Mouse (Mus musculus) hindbrain, embryonic 14.5 days (tissue): ENCODE results near the gene Pde10a. TPM values are rescaled to one million over a fixed set of nuclear protein-coding genes. Genes with fewer than 3 reads are reported as not detected.
A peak's percentile ranks its signal among the peaks of the same experiment; 100 is the strongest.

Experiments
- ATAC-seq: fragments of 200-750 bp; cut with Nextera tagmentation; 2 replicates; pipeline ENCODE4 v1.8.0; 2017; ENCODE audit warnings: moderate number of reproducible peaks, mild to moderate bottlenecking, moderate TSS enrichment, moderate library complexity; ENCODE audit not compliant: low FRiP score
- DNase-seq: peaks from one replicate; pipeline ENCODE4 v3.0.0-alpha.2; 2015; ENCODE audit warnings: low spot score
- H3K27ac ChIP-seq: fragments of 300-500 bp; sonication (generic); 2 replicates; pipeline ENCODE4 v1.5.1; 2014; ENCODE audit warnings: mild to moderate bottlenecking, moderate library complexity
- H3K27me3 ChIP-seq: fragments of 300-500 bp; sonication (generic); 2 replicates; pipeline ENCODE4 v1.6.1; 2014; ENCODE audit warnings: mild to moderate bottlenecking, low read length, mixed read lengths; ENCODE audit not compliant: control insufficient read depth, insufficient read depth
- H3K36me3 ChIP-seq: fragments of 300-500 bp; sonication (generic); replicated peaks from 2 replicates; pipeline ENCODE4 v1.6.1; 2014; ENCODE audit not compliant: control insufficient read depth, insufficient read depth
- H3K4me1 ChIP-seq: fragments of 300-500 bp; sonication (generic); replicated peaks from 2 replicates; pipeline ENCODE4 v1.6.1; 2014; ENCODE audit warnings: antibody characterized with exemption, low read length, mixed read lengths; ENCODE audit not compliant: control insufficient read depth, insufficient read depth
- H3K4me2 ChIP-seq: fragments of 300-500 bp; sonication (generic); replicated peaks from 2 replicates; pipeline ENCODE4 v1.6.1; 2014; ENCODE audit warnings: mild to moderate bottlenecking, moderate library complexity
- H3K4me3 ChIP-seq: fragments of 300-500 bp; sonication (generic); replicated peaks from 2 replicates; pipeline ENCODE4 v1.5.1; 2014; ENCODE audit warnings: mild to moderate bottlenecking, low read length
- H3K9ac ChIP-seq: fragments of 300-500 bp; sonication (generic); 2 replicates; pipeline ENCODE4 v1.6.1; 2014
- H3K9me3 ChIP-seq: fragments of 300-500 bp; sonication (generic); 2 replicates; pipeline ENCODE4 v1.6.1; 2016; ENCODE audit warnings: low read length; ENCODE audit not compliant: control insufficient read depth
- WGBS: fragments of 180-500 bp; shearing (Covaris S2); extraction: QIAGEN DNeasy Blood & Tissue Kit; methylation state at CpG from one replicate; pipeline ENCODE4 v1.1.7; 2014; 5-methylcytosine and 5-hydroxymethylcytosine counted together
- polyA plus RNA-seq: library from polyadenylated mRNA; unstranded; fragments of >200 nt; fragmentation: Nextera tagmentation; extraction: Ambion mirVana; gene quantifications from 2 replicates; pipeline ENCODE4 v1.2.1, GENCODE M21; 2014

Pde10a gene
- polyA plus RNA-seq, 1 experiment from 2014 or later = 15.8 TPM

GRCm38 (mm10) chr17:8972152-8972854, 447.1 kb downstream of the Pde10a start:
- H3K9me3 ChIP-seq = no peaks in the 10 kb centered on the region
- H3K4me3 ChIP-seq = no peak overlapping the region
- H3K27me3 ChIP-seq = no peaks in the 10 kb centered on the region
- no peak overlapping the region for H3K27ac ChIP-seq
- WGBS = 13% methylated on average over 12 of the region's 12 CpGs
- DNase-seq (no peak), ATAC-seq (no peak)
- no peak overlapping the region for H3K9ac ChIP-seq
- no peak overlapping the region for H3K4me2 ChIP-seq
- peaks cover 53% of the 10 kb centered on the region for H3K36me3 ChIP-seq
- H3K4me1 ChIP-seq = peaks cover 4% of the 10 kb centered on the region; the same call in 1 of the 2 replicates

DNA sequence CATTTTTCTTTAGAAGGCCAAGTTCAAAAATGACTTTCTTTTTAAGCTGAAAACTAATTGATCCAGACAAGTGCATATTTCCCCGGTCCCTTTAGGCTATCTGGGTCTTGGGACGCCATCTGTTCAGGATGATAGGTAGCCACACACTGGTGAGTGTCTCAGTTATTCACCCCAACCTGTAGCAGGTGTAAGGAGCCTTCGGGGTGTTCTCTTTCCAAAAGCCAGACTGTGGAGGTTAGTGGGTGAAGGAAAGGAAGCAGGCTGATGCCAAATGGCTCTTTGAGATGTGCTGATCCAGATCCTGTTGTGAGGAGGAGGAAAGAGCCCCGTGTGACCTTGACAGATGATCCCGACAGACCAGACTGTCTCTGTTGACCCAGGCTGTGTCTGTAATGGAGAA, 448.2 kb downstream of the Pde10a start:
- H3K27ac ChIP-seq = no peak overlapping the region
- no peaks in the 10 kb centered on the region for H3K27me3 ChIP-seq
- no peak for DNase-seq
- H3K9ac ChIP-seq = no peak overlapping the region
- peaks cover 47% of the 10 kb centered on the region for H3K36me3 ChIP-seq
- no peak for ATAC-seq
- WGBS = 77% methylated on average over 5 of the region's 5 CpGs
- H3K4me1 ChIP-seq = peaks cover 4% of the 10 kb centered on the region; the same call in 1 of the 2 replicates
- H3K4me3 ChIP-seq = no peak overlapping the region
- H3K9me3 ChIP-seq = no peaks in the 10 kb centered on the region
- no peak overlapping the region for H3K4me2 ChIP-seq

- ATAC-seq (no peak), DNase-seq (no peak)
- Histone ChIP-seq H3K27me3 (no peaks in the 10 kb centered on the region), H3K4me2 (no peak overlapping the region), H3K27ac (no peak overlapping the region), H3K9me3 (no peaks in the 10 kb centered on the region), H3K9ac (no peak overlapping the region), H3K36me3 (peaks cover 44% of the 10 kb centered on the region), H3K4me3 (no peak overlapping the region), H3K4me1 (peaks cover 4% of the 10 kb centered on the region; the same call in 1 of the 2 replicates)
- 42% methylated on average over 7 of the region's 7 CpGs for WGBS
Observed at GRCm38 (mm10) chr17:8974423-8974822, 449.3 kb downstream of the Pde10a start.

DNA sequence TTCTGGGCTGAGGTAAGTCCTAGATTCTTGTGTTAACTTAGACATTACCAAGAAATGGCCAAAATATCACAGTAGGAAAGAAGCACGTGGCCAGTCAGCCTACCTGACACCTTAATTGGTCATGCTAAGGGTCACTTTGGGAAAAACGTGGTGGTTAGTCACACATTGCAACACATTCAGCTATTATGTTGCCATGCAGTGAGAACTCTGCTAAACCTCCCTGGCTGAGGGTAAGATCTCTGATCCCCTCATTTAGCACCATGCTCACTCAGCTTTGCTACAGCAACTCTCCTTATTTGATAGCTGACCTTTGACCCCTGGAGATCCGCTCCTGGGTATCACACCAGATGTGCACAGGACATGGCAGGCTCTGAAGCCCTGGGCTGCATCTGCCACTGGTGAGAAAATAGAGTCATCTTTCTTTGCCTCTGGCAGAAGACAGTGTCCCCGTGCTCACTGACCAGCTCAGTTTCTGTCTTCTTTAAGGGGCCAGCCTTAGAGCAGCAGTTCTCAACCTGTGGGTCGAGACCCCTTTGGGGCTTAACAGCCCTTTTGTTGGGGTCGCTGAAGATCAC, 449.7 kb downstream of the Pde10a start:
- Histone ChIP-seq H3K27ac (no peak overlapping the region), H3K4me2 (no peak overlapping the region), H3K27me3 (no peaks in the 10 kb centered on the region), H3K36me3 (peaks cover 44% of the 10 kb centered on the region), H3K4me3 (no peak overlapping the region), H3K9me3 (no peaks in the 10 kb centered on the region), H3K4me1 (peaks cover 4% of the 10 kb centered on the region; the same call in 1 of the 2 replicates), H3K9ac (no peak overlapping the region)
- WGBS = 47% methylated on average over 6 of the region's 6 CpGs
- ATAC-seq (no peak), DNase-seq (no peak)

DNA sequence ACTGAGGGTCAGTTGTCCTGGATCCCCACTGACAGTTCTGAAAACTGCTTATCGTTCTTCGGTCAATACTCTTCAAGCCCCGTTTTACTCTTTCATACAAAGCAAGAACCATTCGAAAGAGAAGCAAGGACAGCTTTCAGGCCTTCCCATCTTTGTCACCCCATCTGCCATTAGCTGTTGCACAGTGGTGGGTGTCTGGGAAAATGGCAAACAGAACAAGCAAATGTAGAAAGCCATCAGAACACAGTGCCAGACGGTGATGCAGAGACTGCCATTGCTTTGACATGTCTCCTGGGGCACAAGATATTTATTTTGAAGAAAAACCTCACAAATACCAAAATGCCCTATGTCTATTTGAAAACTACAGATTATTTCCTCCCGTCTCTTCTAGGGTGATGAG, 451.6 kb downstream of the Pde10a start:
- H3K27ac ChIP-seq = no peak overlapping the region
- no peak for ATAC-seq
- H3K9ac ChIP-seq = no peak overlapping the region
- no peak overlapping the region for H3K4me2 ChIP-seq
- no peaks in the 10 kb centered on the region for H3K27me3 ChIP-seq
- no peak overlapping the region for H3K4me3 ChIP-seq
- H3K4me1 ChIP-seq = peaks cover 4% of the 10 kb centered on the region; the same call in 1 of the 2 replicates
- WGBS = 89% methylated on average over 6 of the region's 6 CpGs
- DNase-seq = no peak
- H3K36me3 ChIP-seq = peaks cover 52% of the 10 kb centered on the region
- no peaks in the 10 kb centered on the region for H3K9me3 ChIP-seq

GRCm38 (mm10) chr17:8977271-8977670, 452.1 kb downstream of the Pde10a start:
- H3K27me3 ChIP-seq = no peaks in the 10 kb centered on the region
- H3K4me2 ChIP-seq = no peak overlapping the region
- peaks cover 4% of the 10 kb centered on the region; the same call in 1 of the 2 replicates for H3K4me1 ChIP-seq
- 80% methylated on average over 2 of the region's 2 CpGs for WGBS
- H3K36me3 ChIP-seq = peaks cover 57% of the 10 kb centered on the region
- H3K27ac ChIP-seq = no peak overlapping the region
- H3K9ac ChIP-seq = no peak overlapping the region
- DNase-seq (no peak), ATAC-seq (no peak)
- H3K4me3 ChIP-seq = no peak overlapping the region
- no peaks in the 10 kb centered on the region for H3K9me3 ChIP-seq

- Histone ChIP-seq H3K4me3 (no peak overlapping the region), H3K36me3 (peaks cover 55% of the 10 kb centered on the region), H3K27me3 (no peaks in the 10 kb centered on the region), H3K27ac (no peak overlapping the region), H3K9ac (no peak overlapping the region), H3K9me3 (no peaks in the 10 kb centered on the region), H3K4me1 (peaks cover 11% of the 10 kb centered on the region; the same call in 1 of the 2 replicates), H3K4me2 (no peak overlapping the region)
- DNase-seq = no peak
- WGBS = 78% methylated on average over 2 of the region's 2 CpGs
- ATAC-seq = no peak
Observed at GRCm38 (mm10) chr17:8983576-8983975, 458.4 kb downstream of the Pde10a start.

- Histone ChIP-seq H3K27ac (0 out of 2 replicates have a peak overlapping the region, but pooled peaks have one; percentile 20), H3K4me3 (no peak overlapping the region), H3K9ac (no peak overlapping the region), H3K9me3 (no peaks in the 10 kb centered on the region), H3K27me3 (no peaks in the 10 kb centered on the region), H3K4me1 (peaks cover 19% of the 10 kb centered on the region), H3K36me3 (peaks cover 37% of the 10 kb centered on the region), H3K4me2 (no peak overlapping the region)
- ATAC-seq = no peak; the same call in 1 of the 2 replicates
- DNase-seq = no peak
- 56% methylated on average over 5 of the region's 5 CpGs for WGBS
Observed at GRCm38 (mm10) chr17:8985714-8986113, 460.5 kb downstream of the Pde10a start.

DNA sequence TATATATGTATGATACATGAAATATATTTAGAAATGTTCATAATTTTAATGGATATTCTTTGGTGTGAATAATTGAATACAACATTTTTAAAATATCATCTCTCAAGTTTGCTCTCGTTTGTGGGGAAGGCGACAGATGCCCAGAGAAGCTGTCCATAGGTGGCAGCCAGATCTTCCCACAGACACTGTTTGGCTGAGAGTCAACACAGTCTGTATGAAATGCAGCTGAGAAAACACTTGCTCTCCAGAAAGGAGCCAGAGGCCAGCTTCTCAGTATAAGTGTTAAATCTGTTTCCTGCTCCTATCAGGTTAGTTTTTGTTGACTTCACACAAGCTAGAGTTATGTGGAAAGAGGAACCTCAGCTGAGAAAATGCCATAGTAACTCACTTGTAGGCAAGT, 461.4 kb downstream of the Pde10a start:
- no peak for DNase-seq
- WGBS = 73% methylated on average over 2 of the region's 2 CpGs
- no peak overlapping the region for H3K27ac ChIP-seq

More for the DNA sequence above, 461.4 kb downstream of the Pde10a start:
- H3K36me3 ChIP-seq = peaks cover 30% of the 10 kb centered on the region
- no peak overlapping the region for H3K9ac ChIP-seq
- H3K4me2 ChIP-seq = no peak overlapping the region
- peaks cover 19% of the 10 kb centered on the region for H3K4me1 ChIP-seq
- no peak overlapping the region for H3K4me3 ChIP-seq
- no peaks in the 10 kb centered on the region for H3K27me3 ChIP-seq
- no peaks in the 10 kb centered on the region for H3K9me3 ChIP-seq
- ATAC-seq = no peak
